Mouse (Mus musculus) stomach, embryonic 16.5 days (tissue): ENCODE data around the gene Tdrd9. TPM values are rescaled to one million over a fixed set of nuclear protein-coding genes. Genes with fewer than 3 reads are reported as not detected.

Experiments used
- ATAC-seq: fragments of 200-750 bp; cut with Nextera tagmentation; 2 replicates; pipeline ENCODE4 v1.8.0; 2017; ENCODE audit warnings: moderate number of reproducible peaks, moderate TSS enrichment; ENCODE audit not compliant: insufficient read depth, low FRiP score
- H3K27ac ChIP-seq: fragments of 300-500 bp; sonication (generic); 2 replicates; pipeline ENCODE4 v1.5.1; 2014; ENCODE audit warnings: low read length
- H3K27me3 ChIP-seq: fragments of 300-500 bp; sonication (generic); 2 replicates; pipeline ENCODE4 v1.6.1; 2014; ENCODE audit warnings: low read length, control low read depth, mixed read lengths; ENCODE audit not compliant: control insufficient read depth, insufficient read depth
- H3K36me3 ChIP-seq: fragments of 300-500 bp; sonication (generic); 2 replicates; pipeline ENCODE4 v1.6.1; 2014; ENCODE audit warnings: low read length; ENCODE audit not compliant: control insufficient read depth, insufficient read depth
- H3K4me1 ChIP-seq: fragments of 300-500 bp; sonication (generic); 2 replicates; pipeline ENCODE4 v1.6.1; 2014; ENCODE audit warnings: low read length, control low read depth, mixed read lengths; ENCODE audit not compliant: control insufficient read depth, insufficient read depth
- H3K4me2 ChIP-seq: fragments of 300-500 bp; sonication (generic); 2 replicates; pipeline ENCODE4 v1.6.1; 2014; ENCODE audit warnings: low read depth, low read length, mixed read lengths
- H3K4me3 ChIP-seq: fragments of 300-500 bp; sonication (generic); replicated peaks from 2 replicates; pipeline ENCODE4 v1.5.1; 2014; ENCODE audit warnings: mild to moderate bottlenecking, low read length
- H3K9ac ChIP-seq: fragments of 300-500 bp; sonication (generic); 2 replicates; pipeline ENCODE4 v1.6.1; 2014; ENCODE audit warnings: low read length
- H3K9me3 ChIP-seq: fragments of 300-500 bp; sonication (generic); replicated peaks from 2 replicates; pipeline ENCODE4 v1.6.1; 2016; ENCODE audit warnings: low read length, control low read depth; ENCODE audit not compliant: control insufficient read depth
- WGBS: fragments of 180-500 bp; shearing (Covaris S2); extraction: QIAGEN DNeasy Blood & Tissue Kit; methylation state at CpG from one replicate; pipeline ENCODE4 v1.1.7; 2014; 5-methylcytosine and 5-hydroxymethylcytosine counted together
- polyA plus RNA-seq: library from polyadenylated mRNA; unstranded; fragments of >200 nt; fragmentation: Nextera tagmentation; extraction: Ambion mirVana; gene quantifications from 2 replicates; pipeline ENCODE4 v1.2.1, GENCODE M21; 2015

Gene Tdrd9
- polyA plus RNA-seq, 1 experiment from 2014 or later, result 0.13 TPM

DNA sequence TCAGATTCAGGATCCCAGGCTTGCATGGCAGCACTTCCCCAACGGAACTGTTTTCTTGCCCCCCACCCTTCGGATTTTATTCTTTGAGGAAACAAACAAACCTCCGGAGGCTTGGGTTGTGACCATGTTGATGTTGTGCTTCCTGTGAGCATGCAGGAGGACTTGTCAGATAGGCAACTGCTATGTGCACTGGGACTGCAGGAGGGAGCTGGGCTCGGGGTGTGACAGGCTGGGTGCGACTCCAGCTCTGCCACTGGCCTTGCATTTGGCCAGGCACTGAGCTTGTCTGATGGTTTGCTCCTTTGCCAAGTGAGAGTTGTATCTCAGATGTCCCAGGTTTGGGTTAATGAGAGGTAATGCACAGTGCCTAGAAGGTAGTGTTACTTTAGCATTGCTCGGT, 6.9 kb downstream of the Tdrd9 start:
- H3K4me2 ChIP-seq, result no peak overlapping the region
- 69% methylated on average over 6 of the region's 6 CpGs for WGBS
- H3K9me3 ChIP-seq, result no peaks in the 10 kb centered on the region
- H3K9ac ChIP-seq, result no peak overlapping the region
- H3K36me3 ChIP-seq, result no peaks in the 10 kb centered on the region
- H3K27ac ChIP-seq, result no peak overlapping the region
- no peak for ATAC-seq
- no peak overlapping the region for H3K4me3 ChIP-seq
- 0 out of 2 replicates have a peak, but pooled peaks cover 3% of the 10 kb centered on the region for H3K4me1 ChIP-seq
- no peaks in the 10 kb centered on the region for H3K27me3 ChIP-seq

- Histone ChIP-seq H3K9ac (no peak within 1 kb of the TSS), H3K4me3 (no peak within 1 kb of the TSS), H3K36me3 (no peaks in the 10 kb centered on the region), H3K27ac (no peak within 1 kb of the TSS), H3K9me3 (no peaks in the 10 kb centered on the region), H3K27me3 (no peaks in the 10 kb centered on the region), H3K4me1 (0 out of 2 replicates have a peak, but pooled peaks cover 3% of the 10 kb centered on the region), H3K4me2 (no peak within 1 kb of the TSS)
- no peak for ATAC-seq
- WGBS, result 53% methylated on average over 6 of the region's 6 CpGs
Observed at GRCm38 (mm10) chr12:111980887-111981367, 9.6 kb downstream of the Tdrd9 start, which contains the start of gene Rd3l. Rd3l (minus strand) TSS chr12:111981317.

DNA sequence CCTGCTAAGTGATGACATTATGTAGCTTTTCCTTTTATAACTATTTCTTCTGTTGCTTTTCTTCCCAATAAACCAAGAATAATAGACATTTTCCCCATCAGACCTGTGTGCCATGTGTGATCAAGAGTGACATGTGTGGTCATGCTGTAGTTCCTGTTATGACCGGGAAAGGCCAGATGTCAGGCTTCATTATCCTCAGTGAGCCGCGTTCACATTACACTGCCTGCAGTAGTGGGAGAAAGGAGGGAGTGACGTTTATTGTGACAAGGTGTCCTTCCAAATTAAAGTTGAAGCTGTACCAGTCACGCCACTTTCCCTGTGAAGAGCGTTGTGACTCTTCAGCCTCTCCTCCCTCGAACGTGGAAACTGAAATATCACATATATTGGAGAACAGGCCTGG, 10.5 kb downstream of the Tdrd9 start:
- 76% methylated on average over 8 of the region's 8 CpGs for WGBS
- no peaks in the 10 kb centered on the region for H3K27me3 ChIP-seq
- ATAC-seq, result no peak
- H3K4me2 ChIP-seq, result no peak overlapping the region
- H3K4me1 ChIP-seq, result 0 out of 2 replicates have a peak, but pooled peaks cover 5% of the 10 kb centered on the region
- H3K9ac ChIP-seq, result no peak overlapping the region
- no peaks in the 10 kb centered on the region for H3K9me3 ChIP-seq
- no peak overlapping the region for H3K27ac ChIP-seq
- H3K4me3 ChIP-seq, result no peak overlapping the region
- H3K36me3 ChIP-seq, result no peaks in the 10 kb centered on the region

DNA sequence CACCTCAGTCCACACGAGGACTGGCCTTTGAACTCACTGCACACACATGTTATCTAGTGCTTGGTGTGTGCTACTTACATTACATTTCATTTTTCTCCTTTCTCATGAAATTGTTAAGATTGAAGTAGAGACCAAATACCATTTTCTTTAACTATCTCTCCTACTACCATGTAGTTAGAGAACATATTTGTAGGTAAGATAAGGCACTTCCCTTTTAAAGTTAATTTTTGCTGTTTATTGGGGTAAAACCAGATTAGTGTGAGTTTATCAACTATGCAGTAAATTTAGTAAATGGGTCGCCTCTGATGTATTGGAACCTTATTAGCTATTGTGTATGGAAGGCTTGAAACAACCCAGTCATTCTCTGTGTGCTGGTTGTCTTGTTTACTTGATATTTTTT, 11.8 kb downstream of the Tdrd9 start:
- no peaks in the 10 kb centered on the region for H3K27me3 ChIP-seq
- no peak overlapping the region for H3K9ac ChIP-seq
- no peak for ATAC-seq
- WGBS, result 64% methylated on average over 2 of the region's 2 CpGs
- no peak overlapping the region for H3K4me3 ChIP-seq
- no peaks in the 10 kb centered on the region for H3K36me3 ChIP-seq
- 0 out of 2 replicates have a peak, but pooled peaks cover 2% of the 10 kb centered on the region for H3K4me1 ChIP-seq
- H3K4me2 ChIP-seq, result no peak overlapping the region
- H3K27ac ChIP-seq, result no peak overlapping the region
- no peaks in the 10 kb centered on the region for H3K9me3 ChIP-seq

- H3K36me3 ChIP-seq, result no peaks in the 10 kb centered on the region
- H3K4me2 ChIP-seq, result no peak overlapping the region
- H3K9me3 ChIP-seq, result no peaks in the 10 kb centered on the region
- no peak overlapping the region for H3K27ac ChIP-seq
- H3K4me3 ChIP-seq, result no peak overlapping the region
- H3K27me3 ChIP-seq, result no peaks in the 10 kb centered on the region
- WGBS, result 44% methylated on average over 9 of the region's 9 CpGs
- H3K4me1 ChIP-seq, result 0 out of 2 replicates have a peak, but pooled peaks cover 2% of the 10 kb centered on the region
- no peak for ATAC-seq
- H3K9ac ChIP-seq, result no peak overlapping the region
Observed at GRCm38 (mm10) chr12:111986756-111987155, 15.4 kb downstream of the Tdrd9 start.

- WGBS, result 83% methylated on average over 5 of the region's 5 CpGs
- no peak overlapping the region for H3K4me2 ChIP-seq
- no peaks in the 10 kb centered on the region for H3K36me3 ChIP-seq
- 0 out of 2 replicates have a peak, but pooled peaks cover 4% of the 10 kb centered on the region for H3K9me3 ChIP-seq
- no peaks in the 10 kb centered on the region for H3K27me3 ChIP-seq
- no peak overlapping the region for H3K9ac ChIP-seq
- H3K4me1 ChIP-seq, result no peaks in the 10 kb centered on the region
- H3K4me3 ChIP-seq, result no peak overlapping the region
- no peak overlapping the region for H3K27ac ChIP-seq
- no peak for ATAC-seq
Observed at GRCm38 (mm10) chr12:111992626-111993025, 21.3 kb downstream of the Tdrd9 start.

DNA sequence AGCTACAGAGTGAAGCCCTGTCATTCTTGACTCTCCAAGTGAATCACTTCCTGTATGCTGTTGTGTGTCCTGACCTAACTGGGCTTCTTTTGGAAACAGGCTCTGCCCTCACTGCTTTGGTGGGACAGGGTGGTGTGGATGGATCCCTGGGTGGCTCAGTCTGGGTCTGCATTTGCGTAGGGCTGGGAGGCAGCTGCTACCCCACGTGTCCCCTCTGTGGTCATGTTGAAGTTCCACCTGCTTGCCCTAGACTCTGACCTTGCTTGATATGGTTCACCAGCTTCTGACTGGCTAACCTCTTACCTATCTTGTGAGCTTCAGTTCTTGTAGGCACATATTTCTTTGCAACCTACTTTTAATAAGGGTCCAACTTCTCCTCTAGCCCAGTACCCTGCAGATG, 23.8 kb downstream of the Tdrd9 start:
- Histone ChIP-seq H3K9ac (no peak overlapping the region), H3K27ac (no peak overlapping the region), H3K27me3 (no peaks in the 10 kb centered on the region), H3K36me3 (no peaks in the 10 kb centered on the region), H3K4me3 (no peak overlapping the region), H3K4me1 (no peaks in the 10 kb centered on the region), H3K9me3 (0 out of 2 replicates have a peak, but pooled peaks cover 4% of the 10 kb centered on the region), H3K4me2 (no peak overlapping the region)
- ATAC-seq, result no peak
- WGBS, result 91% methylated on average over 2 of the region's 2 CpGs

- Histone ChIP-seq H3K4me1 (no peaks in the 10 kb centered on the region), H3K27ac (no peak overlapping the region), H3K4me2 (no peak overlapping the region), H3K4me3 (no peak overlapping the region), H3K9me3 (0 out of 2 replicates have a peak, but pooled peaks cover 4% of the 10 kb centered on the region), H3K27me3 (no peaks in the 10 kb centered on the region), H3K9ac (no peak overlapping the region), H3K36me3 (no peaks in the 10 kb centered on the region)
- WGBS, result 90% methylated on average over 7 of the region's 7 CpGs
- no peak for ATAC-seq
Observed at GRCm38 (mm10) chr12:111999735-112000134, 28.4 kb downstream of the Tdrd9 start.

DNA sequence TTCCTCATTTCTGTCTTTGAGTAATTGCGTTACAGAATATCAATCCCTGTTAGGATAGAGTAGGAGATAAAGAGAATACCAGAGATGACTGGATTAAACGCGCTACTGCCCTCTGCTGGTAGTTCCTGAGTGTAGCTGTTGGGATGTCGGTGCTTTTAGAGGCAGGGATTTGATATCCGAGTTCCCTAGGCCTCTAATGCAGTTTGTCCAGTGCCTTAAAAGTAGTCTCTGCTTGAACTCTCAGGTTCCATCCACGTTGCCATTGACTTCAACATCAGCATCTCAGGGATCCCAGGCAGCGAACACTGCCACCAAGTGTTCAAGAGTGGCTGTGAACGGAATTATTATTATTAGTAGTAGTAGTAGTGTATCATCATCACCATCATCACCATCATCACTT, 29.9 kb downstream of the Tdrd9 start:
- Histone ChIP-seq H3K27ac (no peak overlapping the region), H3K9ac (no peak overlapping the region), H3K4me3 (no peak overlapping the region), H3K9me3 (0 out of 2 replicates have a peak, but pooled peaks cover under 1% of the 10 kb centered on the region), H3K36me3 (no peaks in the 10 kb centered on the region), H3K4me2 (no peak overlapping the region), H3K27me3 (no peaks in the 10 kb centered on the region), H3K4me1 (no peaks in the 10 kb centered on the region)
- 21% methylated on average over 8 of the region's 8 CpGs for WGBS
- ATAC-seq, result no peak
